Mouse (Mus musculus) ES-Bruce4 (cell line): Measurements from ENCODE around the gene Dnmt3a.

ENCODE experiments used
- CTCF ChIP-seq: IDR thresholded peaks from one replicate; pipeline ENCODE4 v1.8.1; 2011; ENCODE audit warnings: low read depth, low read length
- POLR2A ChIP-seq: IDR thresholded peaks from one replicate; pipeline ENCODE4 v1.8.1; 2011; ENCODE audit warnings: low read length; ENCODE audit not compliant: insufficient read depth

DNA sequence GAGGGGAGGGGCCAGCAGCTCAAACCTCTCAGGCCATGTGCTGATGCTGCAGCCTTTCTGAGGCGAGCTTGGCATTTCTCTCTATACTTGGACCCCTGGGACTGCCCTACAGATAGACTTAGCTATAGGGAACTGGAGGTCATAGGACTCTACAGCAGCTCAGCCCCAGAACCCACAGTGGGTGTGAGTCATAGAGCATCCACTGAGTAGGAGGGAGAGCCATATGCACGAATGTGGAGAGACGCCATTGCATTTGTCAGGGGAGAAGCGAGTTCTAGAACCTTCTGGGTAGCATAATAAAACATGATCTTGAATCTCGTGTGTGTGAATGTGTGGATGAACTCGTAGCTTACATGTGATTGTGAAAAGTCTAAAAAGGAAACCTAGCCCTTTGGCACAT lies 56.4 kb downstream of the Dnmt3a start:
- TF ChIP-seq CTCF = no peak
- TF ChIP-seq POLR2A = no peak
